Mouse (Mus musculus) kidney, postnatal 4 days (tissue): Measurements from ENCODE around the gene Krt42.
"Not testable (repeated sequence)": the region's sequence is repeated elsewhere in the genome, so short reads cannot be mapped to it uniquely, and the experiment has no call there.

Experiments used
- DNase-seq, 2 experiments: peaks; one replicate each; pipeline ENCODE4 v3.0.0; 2021; ENCODE audit warnings: mixed read lengths in 2 of 2

Krt42 gene

GRCm38 (mm10) chr11:100277726-100278480 is 8.2 kb upstream of the Krt42 start:
- DNase-seq: no peak

GRCm38 (mm10) chr11:100275466-100275865 is 5.8 kb upstream of the Krt42 start:
- no peak for DNase-seq

GRCm38 (mm10) chr11:100274719-100275118 is 5.0 kb upstream of the Krt42 start:
- DNase-seq: no peak

GRCm38 (mm10) chr11:100271878-100272277 is 2.2 kb upstream of the Krt42 start:
- no peak for DNase-seq

- DNase-seq: no peak
Observed at GRCm38 (mm10) chr11:100262058-100262980, 7.4 kb downstream of the Krt42 start.

- no peak for DNase-seq
Observed at GRCm38 (mm10) chr11:100261235-100261605, 8.5 kb downstream of the Krt42 start.

- DNase-seq: peak; percentile 8 to 21
Observed at GRCm38 (mm10) chr11:100260514-100261234, 9.0 kb downstream of the Krt42 start, which contains the start of gene Krt17. Gene Krt17 (minus strand): TSS chr11:100261029.

GRCm38 (mm10) chr11:100259079-100259478 is 10.6 kb downstream of the Krt42 start:
- no peak for DNase-seq

GRCm38 (mm10) chr11:100257967-100258366 is 11.7 kb downstream of the Krt42 start:
- no peak for DNase-seq

- DNase-seq: no peak
Observed at GRCm38 (mm10) chr11:100255514-100255913, 14.2 kb downstream of the Krt42 start.

GRCm38 (mm10) chr11:100254360-100255090 is 15.1 kb downstream of the Krt42 start:
- no peak for DNase-seq

- DNase-seq: no peak
Observed at GRCm38 (mm10) chr11:100248852-100249465, 20.7 kb downstream of the Krt42 start, which contains the start of gene Krt16. Gene Krt16 (minus strand): TSS chr11:100248902.

GRCm38 (mm10) chr11:100246471-100246870 is 23.2 kb downstream of the Krt42 start:
- DNase-seq: not testable (repeated sequence)

GRCm38 (mm10) chr11:100240272-100240671 is 29.4 kb downstream of the Krt42 start:
- DNase-seq: not testable (repeated sequence)

GRCm38 (mm10) chr11:100221741-100222140 is 47.9 kb downstream of the Krt42 start:
- no peak for DNase-seq

- DNase-seq: no peak
Observed at GRCm38 (mm10) chr11:100219304-100219703, 50.4 kb downstream of the Krt42 start.
